Comparison of ENCODE assay signal across 8 mouse cellular contexts in the genomic region with DNA sequence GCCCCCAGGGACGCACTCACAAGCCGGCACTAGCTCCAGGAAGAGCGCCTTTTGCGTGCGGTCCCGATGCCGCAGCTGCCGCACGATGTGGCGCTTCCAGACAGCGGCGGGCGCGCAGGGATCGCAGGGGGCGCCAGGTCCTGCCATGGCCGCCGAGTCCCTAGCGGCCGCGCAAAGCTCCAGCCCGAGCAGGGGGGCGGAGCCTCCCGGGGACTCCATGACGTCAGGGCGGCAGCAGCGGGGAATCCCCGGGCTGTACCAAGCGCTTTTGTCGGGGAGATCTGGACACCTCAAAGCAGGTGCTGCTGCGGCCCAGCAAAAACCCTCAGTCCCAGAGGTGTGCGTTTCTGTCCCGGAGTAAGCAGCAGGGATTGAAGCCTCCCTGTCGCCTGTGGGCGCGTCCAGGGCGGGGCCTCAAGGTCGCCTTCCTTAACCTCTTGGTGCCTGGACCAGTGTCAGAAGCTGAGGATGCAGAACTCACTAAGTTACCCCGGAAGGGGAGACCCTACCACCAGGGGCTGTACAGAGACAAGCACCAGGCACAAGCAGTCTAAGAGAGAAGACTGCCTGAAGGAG. TPM values are rescaled to one million over a fixed set of nuclear protein-coding genes. Genes with fewer than 3 reads are reported as not detected.
A peak's percentile ranks its signal among the peaks of the same experiment; 100 is the strongest.
DNase-seq lines count a peak whose midpoint lies in the region; ATAC-seq and TF ChIP-seq lines count a peak whose summit lies in the region.

A gene (minus strand): TSS at position 371 of the 576 bp plus-strand sequence.

- no peak within 1 kb of the TSS for H3K27ac ChIP-seq in ES-Bruce4 (ENCODE audit: insufficient read depth, low read length)
- peak within 1 kb of the TSS; percentile 41 for H3K27ac ChIP-seq in forebrain, embryonic 13.5 days
- peak within 1 kb of the TSS; percentile 89 for H3K27ac ChIP-seq in liver, postnatal 0 days (ENCODE audit: low read depth)
- peak within 1 kb of the TSS; percentile 60 for H3K27ac ChIP-seq in neural tube, embryonic 14.5 days (ENCODE audit: low read depth, low read length)

- TF ChIP-seq CTCF in ES-Bruce4 (IDR thresholded peaks at IDR 0.05; ENCODE audit: low read depth, low read length), result no peak
- peak; percentile 53 for TF ChIP-seq CTCF in liver, postnatal 0 days (IDR thresholded peaks at IDR 0.05; ENCODE audit: low read depth)

- DNase-seq in heart, postnatal 10 days, result peak; percentile 95 to 96
- peak; percentile 67 for DNase-seq in large intestine, adult 2 months (ENCODE audit: low read depth, low spot score)
- DNase-seq in liver, postnatal 0 days, result peak; percentile 94
- peak; percentile 93 for DNase-seq in testis, postnatal 10 days (ENCODE audit: low spot score)

- H3K9ac ChIP-seq in ES-Bruce4 (ENCODE audit: low read depth, poor library complexity, severe bottlenecking), result peak within 1 kb of the TSS; percentile 17
- H3K9ac ChIP-seq in forebrain, embryonic 13.5 days, result peak within 1 kb of the TSS; percentile 77
- peak within 1 kb of the TSS; percentile 76 for H3K9ac ChIP-seq in liver, postnatal 0 days (replicated peaks)
- H3K9ac ChIP-seq in neural tube, embryonic 14.5 days (replicated peaks; ENCODE audit: low read depth, low read length), result peak within 1 kb of the TSS; percentile 72

- no peaks in the 10 kb centered on the region for H3K9me3 ChIP-seq in ES-Bruce4 (replicated peaks; ENCODE audit: control insufficient read depth, insufficient read depth, low read length, poor library complexity, severe bottlenecking)
- no peaks in the 10 kb centered on the region for H3K9me3 ChIP-seq in forebrain, embryonic 13.5 days (replicated peaks)
- no peaks in the 10 kb centered on the region for H3K9me3 ChIP-seq in liver, postnatal 0 days (ENCODE audit: low read length)
- no peaks in the 10 kb centered on the region for H3K9me3 ChIP-seq in neural tube, embryonic 14.5 days (ENCODE audit: control insufficient read depth, low read length)

- WGBS in forebrain, embryonic 13.5 days, result 0% methylated on average over 38 of the region's 39 CpGs
- under 1% methylated on average over 39 of the region's 39 CpGs for WGBS in large intestine, adult 2 months
- WGBS in liver, postnatal 0 days (ENCODE audit: insufficient replicate concordance), result 0% methylated on average over 39 of the region's 39 CpGs
- WGBS in neural tube, embryonic 14.5 days, result under 1% methylated on average over 39 of the region's 39 CpGs

- H3K4me1 ChIP-seq in ES-Bruce4 (ENCODE audit: control insufficient read depth, insufficient read depth, low read length), result no peaks in the 10 kb centered on the region
- H3K4me1 ChIP-seq in forebrain, embryonic 13.5 days, result peaks cover 22% of the 10 kb centered on the region
- H3K4me1 ChIP-seq in liver, postnatal 0 days (ENCODE audit: insufficient read depth), result peaks cover 24% of the 10 kb centered on the region
- H3K4me1 ChIP-seq in neural tube, embryonic 14.5 days (ENCODE audit: control insufficient read depth, insufficient read depth, low read length), result peaks cover 4% of the 10 kb centered on the region

- intact Hi-C loops in heart, postnatal 10 days (cut with DNase I), result loop anchor here (5.0 kb wide), 1 partner anchor 315 kb away; no protein-coding TSS in a partner anchor

- no peaks in the 10 kb centered on the region for H3K36me3 ChIP-seq in ES-Bruce4 (ENCODE audit: control insufficient read depth, insufficient read depth, low read length, poor library complexity, severe bottlenecking)
- H3K36me3 ChIP-seq in forebrain, embryonic 13.5 days (ENCODE audit: poor library complexity, severe bottlenecking), result no peaks in the 10 kb centered on the region
- H3K36me3 ChIP-seq in liver, postnatal 0 days (replicated peaks; ENCODE audit: insufficient read depth, low read length), result no peaks in the 10 kb centered on the region; the same call in none of the 2 replicates
- no peaks in the 10 kb centered on the region for H3K36me3 ChIP-seq in neural tube, embryonic 14.5 days (ENCODE audit: control insufficient read depth, insufficient read depth, low read length)

- H3K4me3 ChIP-seq in ES-Bruce4 (ENCODE audit: low read depth, low read length), result peak within 1 kb of the TSS; percentile 91
- H3K4me3 ChIP-seq in forebrain, embryonic 13.5 days, result peak within 1 kb of the TSS; percentile 70
- H3K4me3 ChIP-seq in liver, postnatal 0 days (ENCODE audit: low read depth, low read length), result peak within 1 kb of the TSS; percentile 81
- H3K4me3 ChIP-seq in neural tube, embryonic 14.5 days (ENCODE audit: low read depth, low read length), result peak within 1 kb of the TSS; percentile 67

- no peaks in the 10 kb centered on the region for H3K27me3 ChIP-seq in ES-Bruce4 (ENCODE audit: control insufficient read depth, insufficient read depth, low read length, poor library complexity, severe bottlenecking)
- peaks cover 30% of the 10 kb centered on the region for H3K27me3 ChIP-seq in forebrain, embryonic 13.5 days
- H3K27me3 ChIP-seq in liver, postnatal 0 days (ENCODE audit: insufficient read depth, low read length), result no peaks in the 10 kb centered on the region
- H3K27me3 ChIP-seq in neural tube, embryonic 14.5 days (ENCODE audit: control insufficient read depth, insufficient read depth, low read length), result 0 out of 2 replicates have a peak, but pooled peaks cover 3% of the 10 kb centered on the region

- TF ChIP-seq POLR2A in ES-Bruce4 (IDR thresholded peaks at IDR 0.05; ENCODE audit: insufficient read depth, low read length), result no peak

- peak; percentile 96 for ATAC-seq in cerebellum, adult (ENCODE audit: insufficient number of reproducible peaks, low FRiP score, low TSS enrichment)
- peak; percentile 96 for ATAC-seq in forebrain, embryonic 13.5 days
- peak; percentile 97 for ATAC-seq in liver, postnatal 0 days
- ATAC-seq in neural tube, embryonic 14.5 days (ENCODE audit: low read depth), result peak; percentile 96

- 0 out of 2 replicates have a peak, but pooled peaks have one; percentile 63 for TF ChIP-seq EP300 in ES-Bruce4 (IDR thresholded peaks at IDR 0.05; ENCODE audit: insufficient read depth, low read depth, low read length)
- no peak; the same call in 1 of the 2 replicates for TF ChIP-seq EP300 in liver, postnatal 0 days (IDR thresholded peaks at IDR 0.05; ENCODE audit: low read depth)

- H3K4me2 ChIP-seq in forebrain, embryonic 13.5 days, result peak within 1 kb of the TSS; percentile 92
- peak within 1 kb of the TSS; percentile 92 for H3K4me2 ChIP-seq in liver, postnatal 0 days (ENCODE audit: low read depth, low read length)
- peak within 1 kb of the TSS; percentile 90 for H3K4me2 ChIP-seq in neural tube, embryonic 14.5 days (ENCODE audit: low read depth, low read length)

RNA-seq across cellular contexts. Expression of the gene that starts here (rescaled TPM):
- polyA plus RNA-seq in ES-Bruce4 (2011; ENCODE audit: insufficient read depth, insufficient read length, low read depth, missing spikeins), result 23.4 and 25.8 TPM in 2 replicates
- 14.4 and 14.5 TPM in 2 replicates for polyA plus RNA-seq in forebrain, embryonic 13.5 days (2015; fragmentation: Nextera tagmentation; extraction: Ambion mirVana)
- 10 to 100 TPM; 11.4 to 13.7 TPM for total RNA-seq in heart, postnatal 10 days (2021)
- polyA plus RNA-seq in large intestine, adult 2 months (2012; rRNA removed), result 10.4 and 15.0 TPM in 2 replicates
- 4.9 and 5.3 TPM in 2 replicates for polyA plus RNA-seq in liver, postnatal 0 days (2015; fragmentation: Nextera tagmentation; extraction: Ambion mirVana)
- polyA plus RNA-seq in neural tube, embryonic 14.5 days (2014; fragmentation: Nextera tagmentation; extraction: Ambion mirVana), result 17.2 and 28.8 TPM in 2 replicates

Comparison
In these comparisons a context has a peak if more than half of its experiments do, and no peak if none do; other contexts are left out.
1. H3K9ac ChIP-seq: peak in every context shown above with its lines; median percentile 77 in forebrain, embryonic 13.5 days; 76 in liver, postnatal 0 days; 72 in neural tube, embryonic 14.5 days; 17 in ES-Bruce4.